Mouse (Mus musculus): ENCODE measurements around the gene Fgfr2. TPM values are rescaled to one million over a fixed set of nuclear protein-coding genes. Genes with fewer than 3 reads are reported as not detected.

Fgfr2 gene
- polyA plus RNA-seq, 1 experiment from 2014 or later: 81.1 TPM

DNA sequence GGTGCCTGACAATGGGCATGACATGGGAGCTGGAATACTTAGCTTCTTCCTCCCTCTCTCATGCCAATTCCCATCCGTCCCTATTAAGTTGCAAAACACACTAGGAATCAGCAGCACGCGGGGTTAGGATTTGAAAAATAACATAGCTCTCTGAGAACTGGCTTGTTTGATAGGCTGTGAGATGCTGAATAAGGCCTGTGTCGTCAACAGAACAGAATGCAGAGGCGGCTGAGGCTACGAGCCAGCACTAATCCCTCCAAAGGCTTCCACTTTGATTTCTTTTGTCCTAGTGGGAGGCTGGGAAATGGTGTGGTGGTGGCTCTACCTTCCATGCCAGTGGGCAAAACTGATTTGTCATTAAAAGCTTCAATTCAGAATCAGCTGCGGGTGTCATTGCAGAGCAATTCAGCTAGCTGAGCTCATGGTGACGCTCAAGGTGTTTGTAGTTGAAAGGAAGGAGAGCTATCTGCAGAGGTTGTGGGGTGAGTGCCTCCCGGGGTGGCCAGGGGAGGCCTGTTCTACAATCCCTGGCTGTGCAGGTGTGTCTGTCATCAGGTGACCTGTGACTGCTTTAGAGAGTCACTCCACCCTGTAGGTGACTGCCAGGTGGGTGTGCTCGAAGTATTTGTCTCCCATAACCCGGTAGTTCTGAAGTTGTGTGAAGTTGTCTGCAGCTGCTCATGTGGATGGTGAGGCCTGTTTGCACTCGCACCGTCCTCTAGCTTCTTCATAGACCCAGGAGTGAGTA is 2532.9 kb downstream of the Fgfr2 start:
- Histone ChIP-seq H3K4me1 (no peaks in the 10 kb centered on the region), H3K4me2 (replicated peaks) (no peak overlapping the region), H3K4me3 (no peak overlapping the region), H3K9ac (no peak overlapping the region), H3K27me3 (no peaks in the 10 kb centered on the region), H3K27ac (no peak overlapping the region), H3K36me3 (no peaks in the 10 kb centered on the region), H3K9me3 (replicated peaks) (no peaks in the 10 kb centered on the region)
- 60% methylated on average over 13 of the region's 13 CpGs for WGBS
- ATAC-seq (ENCODE audit: low FRiP score): no peak

GRCm38 (mm10) chr7:130586521-130587072 is 2536.6 kb downstream of the Fgfr2 start:
- Histone ChIP-seq H3K9ac (no peak overlapping the region), H3K9me3 (replicated peaks) (no peaks in the 10 kb centered on the region), H3K4me1 (no peaks in the 10 kb centered on the region), H3K36me3 (no peaks in the 10 kb centered on the region), H3K4me3 (no peak overlapping the region), H3K4me2 (replicated peaks) (no peak overlapping the region), H3K27ac (no peak overlapping the region), H3K27me3 (no peaks in the 10 kb centered on the region)
- 86% methylated on average over 2 of the region's 2 CpGs for WGBS
- ATAC-seq (ENCODE audit: low FRiP score): no peak

DNA sequence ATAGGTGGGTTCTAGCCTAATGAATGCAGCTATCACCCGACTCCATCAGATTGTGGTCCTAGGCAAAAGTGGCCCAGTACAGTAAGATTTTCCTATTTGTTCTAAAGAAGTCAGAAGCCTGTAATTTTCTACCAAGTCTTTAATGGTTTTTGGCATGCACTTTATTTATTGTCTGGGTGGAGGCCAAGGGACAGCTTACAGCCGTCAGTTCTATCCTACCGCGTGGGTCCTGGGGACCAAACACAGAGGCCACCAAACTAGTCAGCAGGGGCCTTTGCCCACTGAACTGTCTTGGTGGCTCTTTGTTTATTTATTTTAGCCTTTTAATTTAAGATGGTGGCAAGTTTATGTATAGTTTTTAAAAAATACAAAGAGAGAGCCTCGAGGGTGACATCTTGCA is 2544.5 kb downstream of the Fgfr2 start:
- Histone ChIP-seq H3K4me2 (replicated peaks) (no peak overlapping the region), H3K9ac (no peak overlapping the region), H3K27ac (no peak overlapping the region), H3K36me3 (no peaks in the 10 kb centered on the region), H3K4me1 (peaks cover 8% of the 10 kb centered on the region; the same call in 1 of the 2 replicates), H3K27me3 (no peaks in the 10 kb centered on the region), H3K4me3 (no peak overlapping the region), H3K9me3 (replicated peaks) (no peaks in the 10 kb centered on the region)
- ATAC-seq (ENCODE audit: low FRiP score): no peak
- WGBS: 91% methylated on average over 5 of the region's 5 CpGs

DNA sequence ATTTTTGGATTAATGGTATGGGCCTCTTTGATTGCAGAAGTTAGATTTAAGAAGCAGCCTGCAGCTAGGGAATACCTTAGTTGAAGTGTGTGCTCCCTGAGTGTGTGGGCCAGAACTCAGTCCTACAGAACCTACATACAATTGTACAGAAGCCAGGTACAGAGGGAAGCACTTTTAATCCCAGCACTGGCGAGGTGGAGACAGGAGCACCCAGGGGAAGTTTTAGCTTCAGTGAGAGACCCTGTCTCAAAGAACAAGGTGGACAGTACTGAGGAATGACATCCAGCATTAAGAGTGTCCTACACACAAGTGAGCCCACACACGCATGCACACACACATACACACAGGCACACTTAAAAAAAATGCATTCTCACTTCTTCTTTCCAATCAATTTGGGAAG is 2545.1 kb downstream of the Fgfr2 start:
- no peak for ATAC-seq (ENCODE audit: low FRiP score)
- no peaks in the 10 kb centered on the region for H3K9me3 ChIP-seq (replicated peaks)
- 95% methylated on average over 2 of the region's 2 CpGs for WGBS
- no peak overlapping the region for H3K27ac ChIP-seq
- H3K36me3 ChIP-seq: no peaks in the 10 kb centered on the region
- no peaks in the 10 kb centered on the region for H3K27me3 ChIP-seq
- H3K9ac ChIP-seq: no peak overlapping the region
- no peak overlapping the region for H3K4me2 ChIP-seq (replicated peaks)
- H3K4me3 ChIP-seq: no peak overlapping the region
- H3K4me1 ChIP-seq: peaks cover 8% of the 10 kb centered on the region; the same call in 1 of the 2 replicates

GRCm38 (mm10) chr7:130577388-130578003 is 2545.7 kb downstream of the Fgfr2 start, which contains the start of gene Tacc2:
TSS of gene Tacc2 (plus strand) at chr7:130577438.
- Histone ChIP-seq H3K4me2 (replicated peaks) (peak within 1 kb of the TSS; percentile 31), H3K9ac (no peak within 1 kb of the TSS), H3K4me1 (peaks cover 8% of the 10 kb centered on the region; the same call in 1 of the 2 replicates), H3K27ac (peak within 1 kb of the TSS; percentile 30; the same call in 1 of the 2 replicates), H3K27me3 (no peaks in the 10 kb centered on the region), H3K9me3 (replicated peaks) (no peaks in the 10 kb centered on the region), H3K36me3 (no peaks in the 10 kb centered on the region), H3K4me3 (no peak within 1 kb of the TSS; the same call in 1 of the 2 replicates)
- no peak for ATAC-seq (ENCODE audit: low FRiP score)
- 51% methylated on average over 15 of the region's 15 CpGs for WGBS

- H3K4me2 ChIP-seq (replicated peaks): peak overlapping the region; percentile 31
- WGBS: 34% methylated on average over 10 of the region's 10 CpGs
Observed at GRCm38 (mm10) chr7:130576981-130577380, 2546.2 kb downstream of the Fgfr2 start.

GRCm38 (mm10) chr7:130574211-130574991 is 2548.7 kb downstream of the Fgfr2 start:
- Histone ChIP-seq H3K4me2 (replicated peaks) (no peak overlapping the region), H3K4me1 (peaks cover 15% of the 10 kb centered on the region; the same call in 1 of the 2 replicates), H3K27ac (0 out of 2 replicates have a peak overlapping the region, but pooled peaks have one; percentile 48), H3K9me3 (replicated peaks) (no peaks in the 10 kb centered on the region), H3K36me3 (no peaks in the 10 kb centered on the region), H3K27me3 (no peaks in the 10 kb centered on the region), H3K4me3 (no peak overlapping the region), H3K9ac (no peak overlapping the region)
- WGBS: 56% methylated on average over 13 of the region's 13 CpGs
- peak; percentile 81 for ATAC-seq (ENCODE audit: low FRiP score)

More at GRCm38 (mm10) chr7:130576981-130577380, 2546.2 kb downstream of the Fgfr2 start:
- Histone ChIP-seq H3K4me1 (peaks cover 8% of the 10 kb centered on the region; the same call in 1 of the 2 replicates), H3K27ac (peak overlapping the region; percentile 30; the same call in 1 of the 2 replicates), H3K9me3 (replicated peaks) (no peaks in the 10 kb centered on the region), H3K27me3 (no peaks in the 10 kb centered on the region), H3K9ac (no peak overlapping the region), H3K36me3 (no peaks in the 10 kb centered on the region), H3K4me3 (no peak overlapping the region; the same call in 1 of the 2 replicates)
- no peak for ATAC-seq (ENCODE audit: low FRiP score)

- H3K27me3 ChIP-seq: no peaks in the 10 kb centered on the region
Observed at GRCm38 (mm10) chr7:130573746-130574145, 2549.4 kb downstream of the Fgfr2 start.

DNA sequence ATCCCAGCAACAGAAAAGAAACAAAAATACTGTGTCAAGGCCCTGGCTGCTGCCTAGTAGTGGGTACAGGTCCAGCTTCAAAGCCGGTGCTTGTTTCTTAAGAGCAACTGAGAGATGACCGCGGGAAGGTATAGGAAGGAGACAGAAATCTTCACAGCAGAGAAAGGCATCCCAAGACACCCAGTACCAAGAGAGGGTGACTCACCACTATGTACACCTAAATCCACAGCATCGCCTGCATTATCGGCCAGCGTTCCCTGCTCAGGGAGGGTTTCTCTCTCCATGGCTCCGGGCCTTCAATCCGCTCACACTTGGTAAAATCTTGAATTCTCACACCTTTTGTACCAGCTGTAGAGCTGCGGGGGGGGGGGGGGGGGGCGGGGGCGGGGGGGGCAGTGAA is 2550.3 kb downstream of the Fgfr2 start, which contains the start of gene Nsmce4a:
Gene Nsmce4a (minus strand): TSS at position 298 of the 400 bp plus-strand sequence.
- Histone ChIP-seq H3K27me3 (no peaks in the 10 kb centered on the region), H3K9me3 (replicated peaks) (no peaks in the 10 kb centered on the region), H3K9ac (no peak within 1 kb of the TSS), H3K36me3 (no peaks in the 10 kb centered on the region), H3K27ac (no peak within 1 kb of the TSS), H3K4me1 (peaks cover 15% of the 10 kb centered on the region; the same call in 1 of the 2 replicates), H3K4me2 (replicated peaks) (no peak within 1 kb of the TSS), H3K4me3 (no peak within 1 kb of the TSS)
- 77% methylated on average over 11 of the region's 11 CpGs for WGBS
- no peak for ATAC-seq (ENCODE audit: low FRiP score)

More at GRCm38 (mm10) chr7:130573746-130574145, 2549.4 kb downstream of the Fgfr2 start:
- Histone ChIP-seq H3K4me3 (no peak overlapping the region), H3K36me3 (no peaks in the 10 kb centered on the region), H3K9ac (no peak overlapping the region), H3K9me3 (replicated peaks) (no peaks in the 10 kb centered on the region), H3K4me1 (peaks cover 15% of the 10 kb centered on the region; the same call in 1 of the 2 replicates), H3K4me2 (replicated peaks) (no peak overlapping the region), H3K27ac (no peak overlapping the region)
- WGBS: 93% methylated on average over 10 of the region's 10 CpGs
- no peak for ATAC-seq (ENCODE audit: low FRiP score)

DNA sequence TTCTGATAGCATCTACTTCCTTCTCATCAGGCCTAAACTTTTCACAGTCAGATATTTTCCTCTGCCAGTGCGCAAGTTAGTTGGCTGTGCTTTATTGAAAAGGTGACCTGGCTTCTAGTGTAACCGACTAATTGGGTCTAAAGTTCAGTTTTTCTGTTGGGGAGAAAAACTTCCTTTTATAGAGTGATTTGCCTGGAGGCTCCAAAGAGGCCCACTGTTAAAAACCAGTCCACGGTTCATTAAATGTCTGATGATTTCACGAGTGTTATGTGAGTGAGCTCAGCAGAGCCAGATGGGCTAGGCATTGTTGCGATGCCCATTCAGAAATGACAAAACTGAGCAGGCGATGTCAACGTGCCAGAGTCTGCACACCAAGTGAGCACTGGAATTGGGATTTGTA is 2552.7 kb downstream of the Fgfr2 start:
- Histone ChIP-seq H3K27me3 (no peaks in the 10 kb centered on the region), H3K9ac (no peak overlapping the region), H3K27ac (no peak overlapping the region), H3K9me3 (replicated peaks) (no peaks in the 10 kb centered on the region), H3K4me1 (peaks cover 13% of the 10 kb centered on the region; the same call in 1 of the 2 replicates), H3K4me2 (replicated peaks) (no peak overlapping the region), H3K36me3 (no peaks in the 10 kb centered on the region), H3K4me3 (no peak overlapping the region)
- no peak for ATAC-seq (ENCODE audit: low FRiP score)
- 52% methylated on average over 7 of the region's 7 CpGs for WGBS

DNA sequence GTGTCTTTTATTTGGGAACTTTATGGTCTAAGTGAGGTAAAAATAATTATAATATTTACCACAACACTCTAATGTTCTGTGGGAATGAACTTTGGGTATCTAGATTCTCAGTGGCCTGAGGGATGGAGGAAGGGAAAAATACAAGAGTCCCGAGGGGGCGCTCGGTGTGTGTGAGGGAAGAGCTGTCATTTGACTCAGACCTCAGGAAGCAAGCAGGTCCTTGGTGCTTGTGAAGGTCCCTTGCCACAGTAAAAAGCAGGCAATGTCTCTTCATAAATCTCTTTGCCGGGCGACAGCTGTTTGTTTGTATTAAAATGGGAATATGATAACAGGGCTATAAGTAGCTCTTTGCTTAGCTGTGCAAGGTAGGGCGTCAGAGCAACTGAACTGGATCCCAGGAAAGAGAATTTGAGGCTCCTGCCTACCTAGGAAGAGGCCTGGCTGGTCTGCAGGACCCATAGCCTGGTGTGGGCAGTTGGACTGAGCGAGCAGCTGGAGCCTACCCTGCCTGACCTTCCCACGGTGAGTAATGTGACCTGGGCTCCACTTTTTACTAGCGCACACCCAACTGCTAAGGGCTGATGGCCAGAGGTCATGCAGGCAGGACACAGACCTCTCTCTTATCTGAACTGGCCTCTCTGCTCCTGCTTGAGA is 2554.2 kb downstream of the Fgfr2 start:
- peaks cover 7% of the 10 kb centered on the region; the same call in 1 of the 2 replicates for H3K4me1 ChIP-seq
- no peak overlapping the region for H3K4me2 ChIP-seq (replicated peaks)
- no peak overlapping the region for H3K27ac ChIP-seq
- H3K36me3 ChIP-seq: no peaks in the 10 kb centered on the region
- no peak overlapping the region for H3K9ac ChIP-seq
- no peak overlapping the region for H3K4me3 ChIP-seq
- H3K9me3 ChIP-seq (replicated peaks): no peaks in the 10 kb centered on the region
- ATAC-seq (ENCODE audit: low FRiP score): no peak
- H3K27me3 ChIP-seq: no peaks in the 10 kb centered on the region
- WGBS: 75% methylated on average over 9 of the region's 9 CpGs

Measured in hindbrain, embryonic 12.5 days (tissue).